Mouse (Mus musculus) kidney, postnatal 0 days (tissue): ENCODE measurements around the gene Kcnk6. TPM values are rescaled to one million over a fixed set of nuclear protein-coding genes. Genes with fewer than 3 reads are reported as not detected.
A peak's percentile ranks its signal among the peaks of the same experiment; 100 is the strongest.

Experiments used
- ATAC-seq: fragments of 200-750 bp; cut with Nextera tagmentation; replicated peaks from 2 replicates; pipeline ENCODE4 v1.8.0; 2017; ENCODE audit warnings: low read depth, moderate number of reproducible peaks, moderate TSS enrichment, moderate library complexity; ENCODE audit not compliant: low FRiP score
- DNase-seq: peaks from one replicate; pipeline ENCODE4 v3.0.0-alpha.2; 2016; ENCODE audit warnings: low spot score
- H3K27ac ChIP-seq: fragments of 300-500 bp; sonication (generic); 2 replicates; pipeline ENCODE4 v1.5.1; 2014; ENCODE audit warnings: mild to moderate bottlenecking
- H3K27me3 ChIP-seq: fragments of 300-500 bp; sonication (generic); 2 replicates; pipeline ENCODE4 v1.6.1; 2014; ENCODE audit warnings: low read length, mixed read lengths; ENCODE audit not compliant: insufficient read depth
- H3K36me3 ChIP-seq: fragments of 300-500 bp; sonication (generic); 2 replicates; pipeline ENCODE4 v1.6.1; 2014; ENCODE audit warnings: low read length, mixed read lengths; ENCODE audit not compliant: insufficient read depth
- H3K4me1 ChIP-seq: fragments of 300-500 bp; sonication (generic); replicated peaks from 2 replicates; pipeline ENCODE4 v1.6.1; 2014; ENCODE audit warnings: antibody characterized with exemption, low read length, mixed read lengths; ENCODE audit not compliant: insufficient read depth
- H3K4me2 ChIP-seq: fragments of 300-500 bp; sonication (generic); 2 replicates; pipeline ENCODE4 v1.6.1; 2014; ENCODE audit warnings: mild to moderate bottlenecking, low read length, moderate library complexity, mixed read lengths
- H3K4me3 ChIP-seq: fragments of 300-500 bp; sonication (generic); replicated peaks from 2 replicates; pipeline ENCODE4 v1.5.1; 2014; ENCODE audit warnings: low read depth, low read length
- H3K9ac ChIP-seq: fragments of 300-500 bp; sonication (generic); 2 replicates; pipeline ENCODE4 v1.6.1; 2014; ENCODE audit warnings: low read depth, low read length
- H3K9me3 ChIP-seq: fragments of 300-500 bp; sonication (generic); replicated peaks from 2 replicates; pipeline ENCODE4 v1.6.1; 2016; ENCODE audit warnings: low read length, inconsistent platforms, mixed read lengths
- CTCF ChIP-seq: IDR thresholded peaks from 2 replicates; pipeline ENCODE4 v1.5.1; 2016; ENCODE audit warnings: antibody characterized with exemption, low read depth, mild to moderate bottlenecking, moderate library complexity
- WGBS: fragments of 180-500 bp; shearing (Covaris S2); extraction: QIAGEN DNeasy Blood & Tissue Kit; methylation state at CpG from one replicate; pipeline ENCODE4 v1.1.7; 2014; 5-methylcytosine and 5-hydroxymethylcytosine counted together
- polyA plus RNA-seq: library from polyadenylated mRNA; unstranded; fragments of >200 nt; fragmentation: Nextera tagmentation; extraction: Ambion mirVana; gene quantifications from 2 replicates; pipeline ENCODE4 v1.2.1, GENCODE M21; 2015

Kcnk6 gene
- polyA plus RNA-seq, 1 experiment from 2014 or later = 0.87 TPM

DNA sequence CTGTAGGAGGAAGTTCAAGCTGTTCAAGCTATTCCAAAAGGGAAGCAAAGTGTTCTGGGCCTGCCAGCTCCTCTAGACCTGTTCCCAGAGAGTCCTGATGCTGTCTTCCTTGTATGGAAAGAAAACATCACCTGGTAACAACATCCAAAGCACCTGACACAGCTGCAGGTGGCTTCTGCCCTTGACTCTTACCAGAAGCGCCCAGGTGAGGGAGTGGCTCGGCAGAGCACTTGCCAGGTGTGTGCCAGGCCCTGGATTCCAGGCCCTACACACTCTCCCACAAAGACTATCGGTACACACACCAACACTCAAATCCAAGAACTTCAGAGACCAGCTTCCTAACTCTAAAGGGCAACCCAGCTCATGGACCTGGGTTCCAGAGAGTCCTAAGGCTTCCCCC lies 31.5 kb upstream of the Kcnk6 start:
- H3K27ac ChIP-seq = no peak overlapping the region
- DNase-seq = no peak
- 90% methylated on average over 3 of the region's 3 CpGs for WGBS
- H3K9ac ChIP-seq = no peak overlapping the region
- no peak for TF ChIP-seq CTCF
- H3K4me2 ChIP-seq = no peak overlapping the region
- H3K4me3 ChIP-seq = no peak overlapping the region
- no peak for ATAC-seq
- H3K4me1 ChIP-seq = 0 out of 2 replicates have a peak, but pooled peaks cover 5% of the 10 kb centered on the region
- no peaks in the 10 kb centered on the region for H3K36me3 ChIP-seq
- no peaks in the 10 kb centered on the region for H3K27me3 ChIP-seq
- no peaks in the 10 kb centered on the region for H3K9me3 ChIP-seq

GRCm38 (mm10) chr7:29262151-29262550 lies 29.8 kb upstream of the Kcnk6 start:
- no peak for TF ChIP-seq CTCF
- WGBS = 42% methylated on average over 6 of the region's 6 CpGs

DNA sequence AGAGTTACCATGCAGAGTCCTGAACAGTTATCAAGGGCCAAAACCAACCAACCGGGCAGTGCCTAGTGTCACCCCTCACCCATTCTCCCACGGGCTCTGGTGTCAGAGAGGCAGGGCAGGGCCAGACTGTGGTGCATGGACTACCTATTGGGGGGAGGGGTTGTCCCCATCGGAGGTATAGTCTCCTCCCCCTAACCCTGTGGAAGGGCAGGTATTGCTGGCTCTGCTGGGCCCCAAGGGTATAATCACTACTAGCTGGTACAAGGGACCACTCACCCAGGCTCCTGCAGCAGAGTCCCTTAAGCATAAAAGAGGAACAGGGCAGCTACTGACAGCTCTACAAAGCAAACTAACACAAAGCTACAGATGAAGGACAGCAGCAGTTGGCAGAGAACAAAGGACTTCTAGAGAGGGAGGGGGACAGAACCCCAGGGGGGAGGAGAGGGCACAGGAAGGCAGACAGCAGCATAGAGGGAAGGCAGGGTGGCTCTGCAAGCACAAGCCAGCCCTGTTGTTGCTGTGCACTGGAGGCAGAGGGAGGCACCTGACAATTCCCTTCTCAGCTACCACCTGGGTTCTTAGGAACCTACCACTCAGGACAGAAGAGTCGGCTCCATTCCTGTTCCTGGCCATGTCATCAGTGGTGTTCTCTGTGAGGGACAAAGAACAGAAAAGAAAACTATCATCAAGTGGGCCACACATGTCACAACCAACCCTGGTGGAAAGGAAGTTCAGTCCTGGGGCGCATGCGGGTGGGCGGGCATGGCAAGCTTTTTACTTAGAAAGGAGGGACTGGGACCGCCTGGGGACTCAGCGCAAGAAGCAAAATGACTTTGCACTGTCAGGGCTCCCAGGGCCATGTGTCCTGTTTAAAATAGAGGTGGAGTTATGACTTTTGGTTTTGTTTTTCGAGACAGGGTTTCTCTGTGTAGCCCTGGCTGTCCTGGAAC lies 27.7 kb upstream of the Kcnk6 start:
- 73% methylated on average over 10 of the region's 10 CpGs for WGBS
- H3K36me3 ChIP-seq = no peaks in the 10 kb centered on the region
- H3K27me3 ChIP-seq = no peaks in the 10 kb centered on the region
- no peaks in the 10 kb centered on the region for H3K9me3 ChIP-seq
- H3K4me1 ChIP-seq = 0 out of 2 replicates have a peak, but pooled peaks cover 5% of the 10 kb centered on the region
- TF ChIP-seq CTCF = no peak
- H3K4me3 ChIP-seq = no peak overlapping the region
- no peak; the same call in 1 of the 2 replicates for ATAC-seq
- H3K27ac ChIP-seq = no peak overlapping the region
- DNase-seq = no peak
- no peak overlapping the region for H3K4me2 ChIP-seq
- no peak overlapping the region for H3K9ac ChIP-seq

More at GRCm38 (mm10) chr7:29262151-29262550, 29.8 kb upstream of the Kcnk6 start:
- Histone ChIP-seq H3K9ac (0 out of 2 replicates have a peak overlapping the region, but pooled peaks have one; percentile 13), H3K4me2 (no peak overlapping the region), H3K4me1 (0 out of 2 replicates have a peak, but pooled peaks cover 5% of the 10 kb centered on the region), H3K36me3 (no peaks in the 10 kb centered on the region), H3K27ac (peak overlapping the region; percentile 50), H3K9me3 (no peaks in the 10 kb centered on the region), H3K4me3 (no peak overlapping the region), H3K27me3 (no peaks in the 10 kb centered on the region)
- no peak for ATAC-seq
- peak; percentile 43 for DNase-seq

- no peak for ATAC-seq
- no peaks in the 10 kb centered on the region for H3K27me3 ChIP-seq
- 87% methylated on average over 1 of the region's 1 CpGs for WGBS
- H3K4me1 ChIP-seq = 0 out of 2 replicates have a peak, but pooled peaks cover 14% of the 10 kb centered on the region
- no peak overlapping the region for H3K4me2 ChIP-seq
- H3K36me3 ChIP-seq = no peaks in the 10 kb centered on the region
- no peak overlapping the region for H3K4me3 ChIP-seq
- H3K9me3 ChIP-seq = no peaks in the 10 kb centered on the region
- no peak overlapping the region for H3K27ac ChIP-seq
- no peak for DNase-seq
- H3K9ac ChIP-seq = no peak overlapping the region
- TF ChIP-seq CTCF = no peak
Observed at GRCm38 (mm10) chr7:29257368-29257767, 25.1 kb upstream of the Kcnk6 start.

GRCm38 (mm10) chr7:29255875-29256274 lies 23.6 kb upstream of the Kcnk6 start:
- DNase-seq (no peak), ATAC-seq (no peak)
- no peak overlapping the region for H3K4me3 ChIP-seq
- TF ChIP-seq CTCF = no peak
- no peak overlapping the region for H3K4me2 ChIP-seq
- no peak overlapping the region for H3K27ac ChIP-seq
- H3K4me1 ChIP-seq = 0 out of 2 replicates have a peak, but pooled peaks cover 8% of the 10 kb centered on the region
- H3K9ac ChIP-seq = no peak overlapping the region
- 74% methylated on average over 4 of the region's 4 CpGs for WGBS
- no peaks in the 10 kb centered on the region for H3K9me3 ChIP-seq
- no peaks in the 10 kb centered on the region for H3K27me3 ChIP-seq
- H3K36me3 ChIP-seq = no peaks in the 10 kb centered on the region

DNA sequence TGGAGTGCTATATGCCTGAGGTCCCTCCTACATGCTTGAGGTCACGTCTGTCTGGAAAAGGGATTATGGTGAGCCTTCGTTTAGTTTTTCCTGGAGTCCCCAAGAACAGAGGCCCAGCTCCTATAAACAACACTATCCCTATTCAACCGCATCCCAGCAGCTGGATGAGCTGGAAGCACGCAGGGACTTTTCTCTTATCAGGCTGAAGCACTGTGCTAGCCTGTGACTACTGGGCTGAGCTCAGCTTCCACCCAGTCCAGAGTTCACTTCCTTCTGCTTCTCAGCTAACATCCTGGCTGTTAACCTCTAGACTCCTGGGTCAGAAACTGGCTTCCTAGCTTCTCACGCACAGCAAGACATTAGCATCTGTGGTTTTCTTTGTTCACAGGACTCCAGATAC lies 21.5 kb upstream of the Kcnk6 start:
- Histone ChIP-seq H3K9ac (no peak overlapping the region), H3K4me2 (no peak overlapping the region), H3K27me3 (no peaks in the 10 kb centered on the region), H3K27ac (no peak overlapping the region), H3K4me1 (peaks cover 8% of the 10 kb centered on the region; the same call in 1 of the 2 replicates), H3K4me3 (no peak overlapping the region), H3K36me3 (no peaks in the 10 kb centered on the region), H3K9me3 (no peaks in the 10 kb centered on the region)
- WGBS = 21% methylated on average over 5 of the region's 5 CpGs
- DNase-seq (peak; percentile 44), ATAC-seq (peak; percentile 64; the same call in 1 of the 2 replicates)
- TF ChIP-seq CTCF = no peak
